Mouse (Mus musculus) intestine, embryonic 14.5 days (tissue): Measurements from ENCODE around the gene Nans. TPM values are rescaled to one million over a fixed set of nuclear protein-coding genes. Genes with fewer than 3 reads are reported as not detected.

ENCODE experiments used
- ATAC-seq: fragments of 200-750 bp; cut with Nextera tagmentation; replicated peaks from 2 replicates; pipeline ENCODE4 v1.8.0; 2017; ENCODE audit warnings: low read depth, moderate number of reproducible peaks, moderate TSS enrichment, moderate library complexity; ENCODE audit not compliant: low FRiP score, low TSS enrichment
- DNase-seq: peaks from one replicate; pipeline ENCODE4 v3.0.0-alpha.2; 2018; ENCODE audit warnings: low spot score
- H3K27ac ChIP-seq: fragments of 300-500 bp; sonication (generic); 2 replicates; pipeline ENCODE4 v1.5.1; 2014; ENCODE audit warnings: low read depth, mild to moderate bottlenecking, control low read depth
- H3K27me3 ChIP-seq: fragments of 300-500 bp; sonication (generic); replicated peaks from 2 replicates; pipeline ENCODE4 v1.6.1; 2014; ENCODE audit warnings: low read length, control low read depth; ENCODE audit not compliant: control insufficient read depth, insufficient read depth
- H3K36me3 ChIP-seq: fragments of 300-500 bp; sonication (generic); 2 replicates; pipeline ENCODE4 v1.6.1; 2014; ENCODE audit warnings: low read length, control low read depth; ENCODE audit not compliant: control insufficient read depth, insufficient read depth
- H3K4me1 ChIP-seq: fragments of 300-500 bp; sonication (generic); replicated peaks from 2 replicates; pipeline ENCODE4 v1.6.1; 2014; ENCODE audit warnings: low read length, control low read depth, mixed read lengths; ENCODE audit not compliant: control insufficient read depth, insufficient read depth
- H3K4me2 ChIP-seq: fragments of 300-500 bp; sonication (generic); 2 replicates; pipeline ENCODE4 v1.6.1; 2014; ENCODE audit warnings: low read length
- H3K4me3 ChIP-seq: fragments of 300-500 bp; sonication (generic); 2 replicates; pipeline ENCODE4 v1.5.1; 2014; ENCODE audit warnings: low read depth, low read length, control low read depth, mixed read lengths
- H3K9ac ChIP-seq: fragments of 300-500 bp; sonication (generic); 2 replicates; pipeline ENCODE4 v1.6.1; 2014; ENCODE audit warnings: mild to moderate bottlenecking, low read length
- H3K9me3 ChIP-seq: fragments of 300-500 bp; sonication (generic); 2 replicates; pipeline ENCODE4 v1.6.1; 2016; ENCODE audit warnings: low read length, control low read depth; ENCODE audit not compliant: control insufficient read depth
- WGBS: fragments of 180-500 bp; shearing (Covaris S2); extraction: QIAGEN DNeasy Blood & Tissue Kit; methylation state at CpG from one replicate; pipeline ENCODE4 v1.1.7; 2014; 5-methylcytosine and 5-hydroxymethylcytosine counted together
- polyA plus RNA-seq: library from polyadenylated mRNA; unstranded; fragments of >200 nt; fragmentation: Nextera tagmentation; extraction: Ambion mirVana; gene quantifications from 2 replicates; pipeline ENCODE4 v1.2.1, GENCODE M21; 2014

The Nans gene
- polyA plus RNA-seq, 1 experiment from 2014 or later = 81.5 TPM

GRCm38 (mm10) chr4:46507736-46508460, 18.9 kb downstream of the Nans start:
- peak overlapping the region; percentile 61 for H3K4me3 ChIP-seq
- H3K27ac ChIP-seq = no peak overlapping the region; the same call in 1 of the 2 replicates
- no peaks in the 10 kb centered on the region; the same call in 1 of the 2 replicates for H3K4me1 ChIP-seq
- peak; percentile 67 for ATAC-seq
- H3K9me3 ChIP-seq = no peaks in the 10 kb centered on the region
- H3K27me3 ChIP-seq = peaks cover 12% of the 10 kb centered on the region
- H3K4me2 ChIP-seq = peak overlapping the region; percentile 91
- H3K9ac ChIP-seq = no peak overlapping the region
- WGBS = 11% methylated on average over 16 of the region's 16 CpGs
- peak; percentile 86 for DNase-seq
- H3K36me3 ChIP-seq = peaks cover 19% of the 10 kb centered on the region; the same call in 1 of the 2 replicates

GRCm38 (mm10) chr4:46520491-46520890, 31.4 kb downstream of the Nans start:
- Histone ChIP-seq H3K9me3 (no peaks in the 10 kb centered on the region), H3K9ac (no peak overlapping the region), H3K4me2 (no peak overlapping the region), H3K36me3 (no peaks in the 10 kb centered on the region), H3K4me1 (no peaks in the 10 kb centered on the region), H3K4me3 (no peak overlapping the region), H3K27me3 (no peaks in the 10 kb centered on the region), H3K27ac (no peak overlapping the region)
- 72% methylated on average over 2 of the region's 2 CpGs for WGBS
- DNase-seq (no peak), ATAC-seq (no peak)

- Histone ChIP-seq H3K9ac (no peak overlapping the region), H3K27me3 (no peaks in the 10 kb centered on the region), H3K27ac (no peak overlapping the region), H3K4me1 (no peaks in the 10 kb centered on the region), H3K4me3 (no peak overlapping the region), H3K36me3 (no peaks in the 10 kb centered on the region), H3K9me3 (no peaks in the 10 kb centered on the region), H3K4me2 (no peak overlapping the region)
- WGBS = 79% methylated on average over 10 of the region's 10 CpGs
- DNase-seq (no peak), ATAC-seq (no peak)
Observed at GRCm38 (mm10) chr4:46521457-46521856, 32.4 kb downstream of the Nans start.

DNA sequence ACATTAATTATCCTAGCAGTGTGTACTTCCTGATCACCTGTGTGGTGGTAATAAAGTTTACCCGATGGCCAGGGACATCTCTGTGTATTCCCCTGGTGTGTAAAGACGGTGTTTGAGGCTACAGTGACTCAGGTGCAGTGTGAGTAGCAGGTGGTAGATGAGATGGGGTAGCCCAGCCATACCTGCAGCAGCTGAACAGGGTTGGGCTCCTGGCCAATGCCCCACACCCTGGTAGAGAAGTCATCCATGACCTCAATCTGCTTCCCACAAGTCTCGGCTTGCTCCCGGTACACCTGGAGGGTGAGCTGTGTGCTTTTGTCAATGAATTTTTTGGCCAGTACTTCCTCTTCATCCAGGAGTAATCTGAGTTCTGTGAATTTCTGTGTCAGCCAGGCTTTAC, 34.3 kb downstream of the Nans start:
- no peaks in the 10 kb centered on the region for H3K36me3 ChIP-seq
- WGBS = 82% methylated on average over 4 of the region's 4 CpGs
- peaks cover 5% of the 10 kb centered on the region; the same call in 1 of the 2 replicates for H3K4me1 ChIP-seq
- no peak overlapping the region for H3K4me2 ChIP-seq
- no peak for ATAC-seq
- H3K27ac ChIP-seq = no peak overlapping the region
- no peak for DNase-seq
- no peaks in the 10 kb centered on the region for H3K27me3 ChIP-seq
- no peak overlapping the region for H3K9ac ChIP-seq
- H3K9me3 ChIP-seq = no peaks in the 10 kb centered on the region
- no peak overlapping the region for H3K4me3 ChIP-seq

GRCm38 (mm10) chr4:46526226-46526625, 37.2 kb downstream of the Nans start:
- no peak for DNase-seq
- ATAC-seq = no peak
- 93% methylated on average over 3 of the region's 3 CpGs for WGBS
- H3K36me3 ChIP-seq = no peaks in the 10 kb centered on the region
- no peak overlapping the region for H3K27ac ChIP-seq
- no peak overlapping the region for H3K4me3 ChIP-seq
- no peak overlapping the region for H3K9ac ChIP-seq
- H3K9me3 ChIP-seq = no peaks in the 10 kb centered on the region
- H3K4me2 ChIP-seq = no peak overlapping the region
- no peaks in the 10 kb centered on the region for H3K27me3 ChIP-seq
- peaks cover 5% of the 10 kb centered on the region; the same call in 1 of the 2 replicates for H3K4me1 ChIP-seq

- Histone ChIP-seq H3K9ac (peak overlapping the region; percentile 32), H3K27ac (no peak overlapping the region), H3K27me3 (no peaks in the 10 kb centered on the region), H3K36me3 (no peaks in the 10 kb centered on the region), H3K4me2 (peak overlapping the region; percentile 59), H3K9me3 (no peaks in the 10 kb centered on the region), H3K4me1 (peaks cover 5% of the 10 kb centered on the region; the same call in 1 of the 2 replicates), H3K4me3 (peak overlapping the region; percentile 26)
- ATAC-seq = no peak
- WGBS = 33% methylated on average over 17 of the region's 17 CpGs
- DNase-seq = no peak
Observed at GRCm38 (mm10) chr4:46526798-46527557, 37.9 kb downstream of the Nans start.

DNA sequence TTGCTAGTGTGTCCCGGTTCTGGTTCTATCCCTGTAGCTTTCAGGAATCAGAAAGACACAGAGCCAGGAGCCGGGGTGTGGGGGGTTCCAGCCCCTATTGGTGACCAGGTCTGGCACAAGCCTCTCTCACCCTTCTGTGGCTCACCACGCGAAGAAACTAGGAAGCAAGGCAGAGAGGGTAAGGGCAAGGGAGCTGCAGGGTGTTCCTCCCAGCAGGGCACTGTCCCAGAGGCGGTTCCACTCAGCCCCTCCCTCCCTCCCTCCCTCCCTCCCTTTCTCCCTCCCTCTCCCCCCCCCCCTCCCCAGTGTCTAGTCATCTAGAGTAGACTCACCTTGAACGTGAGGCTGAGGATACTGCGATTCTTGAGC, 38.5 kb downstream of the Nans start:
- 5% methylated on average over 7 of the region's 7 CpGs for WGBS
- Histone ChIP-seq H3K4me1 (peaks cover 5% of the 10 kb centered on the region; the same call in 1 of the 2 replicates), H3K9ac (peak overlapping the region; percentile 32), H3K27me3 (peaks cover 2% of the 10 kb centered on the region; the same call in 1 of the 2 replicates), H3K27ac (no peak overlapping the region), H3K4me3 (peak overlapping the region; percentile 26), H3K4me2 (peak overlapping the region; percentile 59), H3K9me3 (no peaks in the 10 kb centered on the region), H3K36me3 (no peaks in the 10 kb centered on the region)
- peak; percentile 60; the same call in 1 of the 2 replicates for ATAC-seq
- DNase-seq = peak; percentile 71

DNA sequence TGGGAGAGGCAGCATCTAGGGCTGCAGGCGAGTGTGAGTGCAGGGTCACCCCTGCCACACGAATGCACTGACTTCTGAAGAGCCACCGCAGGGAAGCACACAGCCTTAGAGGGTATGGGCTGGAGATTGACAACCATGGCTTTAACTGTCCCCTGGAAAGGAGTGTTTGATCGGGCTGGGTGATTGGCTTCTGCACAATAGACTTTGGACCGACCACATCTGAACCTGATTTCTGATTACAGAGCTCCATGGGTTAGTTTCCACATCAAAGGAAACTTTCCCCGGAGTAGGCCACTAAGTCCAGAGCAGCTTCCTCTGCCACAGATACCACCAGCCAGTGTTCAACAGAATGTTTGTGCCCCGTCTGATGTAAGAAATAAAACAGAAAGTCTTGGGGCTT, 40.7 kb downstream of the Nans start:
- H3K9me3 ChIP-seq = no peaks in the 10 kb centered on the region
- no peak overlapping the region for H3K9ac ChIP-seq
- H3K27me3 ChIP-seq = peaks cover 10% of the 10 kb centered on the region
- H3K4me2 ChIP-seq = no peak overlapping the region
- no peak overlapping the region for H3K27ac ChIP-seq
- DNase-seq = no peak
- no peak overlapping the region for H3K4me3 ChIP-seq
- H3K36me3 ChIP-seq = no peaks in the 10 kb centered on the region
- 54% methylated on average over 7 of the region's 7 CpGs for WGBS
- peaks cover 5% of the 10 kb centered on the region; the same call in 1 of the 2 replicates for H3K4me1 ChIP-seq
- ATAC-seq = no peak
